Mouse (Mus musculus): ENCODE measurements around the gene E2f6. TPM values are rescaled to one million over a fixed set of nuclear protein-coding genes. Genes with fewer than 3 reads are reported as not detected.

E2f6 gene
- total RNA-seq, 4 experiments from 2014 or later, result 41.5 to 55.0 (median 44.9) TPM

GRCm38 (mm10) chr12:16875678-16876077, 64.9 kb downstream of the E2f6 start:
- DNase-seq, result no peak

GRCm38 (mm10) chr12:16876667-16877066, 65.9 kb downstream of the E2f6 start:
- no peak for DNase-seq

DNA sequence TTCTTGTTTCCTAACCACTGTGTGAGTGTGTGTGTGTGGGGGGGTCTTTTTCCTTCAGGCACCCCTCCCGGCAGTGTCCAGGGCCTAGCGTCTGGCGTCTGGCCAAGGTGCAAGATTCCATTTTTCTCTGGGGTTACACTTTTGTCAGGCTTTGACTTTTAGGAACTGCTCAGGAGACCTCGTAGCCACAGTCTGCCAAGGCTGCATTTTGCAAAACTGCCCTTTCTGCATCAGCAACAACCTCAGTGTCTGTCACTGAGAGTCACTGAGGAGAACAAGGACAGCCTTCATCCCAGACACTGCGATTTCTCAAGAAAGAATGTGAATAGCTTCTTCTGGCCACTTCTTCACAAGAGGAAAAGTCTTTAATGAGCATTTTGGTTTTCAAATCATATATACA, 66.4 kb downstream of the E2f6 start:
- DNase-seq, result peak; percentile 79

GRCm38 (mm10) chr12:16877679-16878078, 66.9 kb downstream of the E2f6 start:
- DNase-seq, result no peak

GRCm38 (mm10) chr12:16879369-16879768, 68.6 kb downstream of the E2f6 start:
- no peak for DNase-seq

DNA sequence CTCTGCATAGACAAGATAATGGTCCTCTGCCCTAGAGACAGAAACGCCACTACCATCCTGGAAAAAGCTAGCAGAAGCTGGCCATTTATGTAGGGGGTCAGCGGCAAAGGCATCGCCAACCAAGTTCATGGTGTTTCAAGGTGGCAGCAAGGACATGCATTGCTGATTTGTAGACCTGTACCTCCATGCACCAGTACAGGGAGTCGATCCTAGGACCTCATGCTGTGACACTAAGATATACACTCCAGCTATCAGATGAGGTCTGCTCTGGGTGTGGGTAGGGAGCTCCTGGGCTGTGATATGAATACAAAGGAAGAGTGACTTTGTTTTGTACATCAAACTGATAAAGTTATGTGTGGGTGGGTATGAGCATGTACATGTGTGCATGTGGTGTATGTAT, 69.3 kb downstream of the E2f6 start:
- no peak for DNase-seq

DNA sequence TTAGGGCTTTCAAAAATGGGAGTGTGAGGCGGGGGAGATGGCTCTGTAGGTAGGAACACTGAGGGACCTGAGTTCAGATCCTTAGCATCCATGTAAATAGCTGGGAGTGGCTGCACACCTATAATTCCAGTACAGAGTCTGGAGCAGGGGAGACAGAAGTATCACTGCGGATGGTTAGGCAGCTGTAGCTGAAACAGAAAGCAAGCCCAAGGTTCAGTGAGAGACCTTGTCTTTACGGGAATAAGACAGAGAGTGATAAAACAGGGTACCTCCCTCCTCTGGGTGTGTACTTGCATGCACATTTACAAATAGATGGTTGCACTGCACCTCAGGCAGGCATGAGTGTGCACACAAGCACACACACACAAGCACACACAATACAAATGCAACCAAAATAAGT, 71.7 kb downstream of the E2f6 start:
- no peak for DNase-seq

DNA sequence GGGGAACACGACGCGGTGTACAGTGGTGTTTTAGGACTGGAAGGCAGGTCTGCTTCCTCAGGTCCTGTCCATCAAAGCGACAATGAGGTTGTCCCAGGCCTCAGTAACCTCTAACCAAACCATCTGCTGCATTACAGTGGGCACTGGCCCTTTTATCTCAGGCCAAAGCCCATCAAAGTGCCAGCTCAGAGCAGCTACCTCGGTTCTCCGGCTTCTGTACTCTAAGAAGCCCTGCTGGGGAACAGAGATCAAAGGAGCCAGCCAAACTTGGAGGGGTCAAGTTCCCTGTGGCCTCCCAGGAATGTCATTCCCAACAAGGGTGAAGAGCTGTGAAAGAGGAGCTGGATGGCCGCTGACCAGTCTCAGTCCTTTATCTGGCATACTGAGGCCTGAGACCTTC, 72.3 kb downstream of the E2f6 start:
- DNase-seq, result peak; percentile 55

DNA sequence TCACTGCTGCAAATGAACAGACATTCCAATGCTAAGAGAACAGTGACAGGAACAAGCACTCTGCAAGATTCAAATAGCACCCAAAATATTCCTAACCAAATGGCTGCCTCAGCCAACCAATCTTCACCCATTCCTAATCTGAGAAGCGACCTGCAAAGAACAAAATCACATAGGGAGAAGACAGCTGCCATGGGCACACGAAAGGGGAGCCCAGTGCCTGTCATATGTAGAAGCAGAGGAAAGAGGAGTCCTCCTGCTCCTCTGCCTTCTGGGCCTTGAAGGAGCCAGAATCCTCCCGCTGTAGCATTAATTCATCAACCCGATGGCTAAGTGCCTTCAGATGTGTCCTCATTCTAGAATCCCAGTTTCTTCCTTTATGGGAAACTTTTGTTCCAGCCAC, 73.8 kb downstream of the E2f6 start:
- DNase-seq, result no peak

GRCm38 (mm10) chr12:16886354-16886753, 75.6 kb downstream of the E2f6 start:
- no peak for DNase-seq

Small RNA genes within 50 kb of the gene (microRNA-seq; reads per million reads assigned to microRNA genes)
- 0 reads per million in 2 experiments for gene Gm44305

Other genes starting within 250 kb of the E2f6 start
- gene Lpin1, start 200.0 kb upstream of the E2f6 start, total RNA-seq (2022), result 10 to 100 TPM; 38.8 to 80.7 (median 50.8) TPM
- gene Ntsr2, start 157.6 kb upstream of the E2f6 start, total RNA-seq (2022), result 1 to 10 TPM in 1 of 4 experiments, under 1 TPM in 3; 0.41 to 1.6 (median 0.93) TPM
- gene Greb1, start 10.1 kb upstream of the E2f6 start, total RNA-seq (2022), result 100 to 1,000 TPM in 2 of 4 experiments, 10 to 100 TPM in 2; 48.1 to 255 (median 118) TPM
- 100 to 1,000 TPM in 2 of 4 experiments, 10 to 100 TPM in 2; 75.8 to 109 (median 89.6) TPM for gene Rock2, start 83.9 kb downstream of the E2f6 start, total RNA-seq (2022)
- 10 to 100 TPM; 11.0 to 14.7 (median 13.5) TPM for gene Pqlc3, start 189.4 kb downstream of the E2f6 start, total RNA-seq (2022)
- gene 2410004P03Rik, start 200.8 kb downstream of the E2f6 start, total RNA-seq (2022), result not detected